Mouse (Mus musculus) heart, embryonic 16.5 days (tissue): ENCODE results near the gene Zfp865. TPM values are rescaled to one million over a fixed set of nuclear protein-coding genes. Genes with fewer than 3 reads are reported as not detected.
A peak's percentile ranks its signal among the peaks of the same experiment; 100 is the strongest.

Source experiments
- ATAC-seq: fragments of 200-750 bp; cut with Nextera tagmentation; replicated peaks from 2 replicates; pipeline ENCODE4 v1.8.0; 2017; ENCODE audit warnings: moderate number of reproducible peaks; ENCODE audit not compliant: insufficient read depth, low FRiP score; ENCODE audit errors: extremely low read depth
- H3K27ac ChIP-seq: fragments of 300-500 bp; sonication (generic); 2 replicates; pipeline ENCODE4 v1.5.1; 2014; ENCODE audit warnings: mild to moderate bottlenecking, low read length, control low read depth, moderate library complexity
- H3K27me3 ChIP-seq: fragments of 300-500 bp; sonication (generic); 2 replicates; pipeline ENCODE4 v1.6.1; 2014; ENCODE audit warnings: low read length, mixed read lengths; ENCODE audit not compliant: control insufficient read depth, insufficient read depth
- H3K36me3 ChIP-seq: fragments of 300-500 bp; sonication (generic); 2 replicates; pipeline ENCODE4 v1.6.1; 2014; ENCODE audit not compliant: control insufficient read depth, insufficient read depth
- H3K4me1 ChIP-seq: fragments of 300-500 bp; sonication (generic); 2 replicates; pipeline ENCODE4 v1.6.1; 2014; ENCODE audit warnings: low read length, mixed read lengths; ENCODE audit not compliant: control insufficient read depth, insufficient read depth
- H3K4me2 ChIP-seq: fragments of 300-500 bp; sonication (generic); 2 replicates; pipeline ENCODE4 v1.6.1; 2014; ENCODE audit warnings: low read depth, mild to moderate bottlenecking, control low read depth, low read length
- H3K4me3 ChIP-seq: fragments of 300-500 bp; sonication (generic); 2 replicates; pipeline ENCODE4 v1.5.1; 2014; ENCODE audit warnings: mild to moderate bottlenecking, control low read depth, low read length
- H3K9ac ChIP-seq: fragments of 300-500 bp; sonication (generic); 2 replicates; pipeline ENCODE4 v1.6.1; 2014; ENCODE audit warnings: low read length, control low read depth
- H3K9me3 ChIP-seq: fragments of 300-500 bp; sonication (generic); replicated peaks from 2 replicates; pipeline ENCODE4 v1.6.1; 2016; ENCODE audit warnings: low read length; ENCODE audit not compliant: control insufficient read depth
- WGBS: fragments of 180-500 bp; shearing (Covaris S2); extraction: QIAGEN DNeasy Blood & Tissue Kit; methylation state at CpG from one replicate; pipeline ENCODE4 v1.1.7; 2014; 5-methylcytosine and 5-hydroxymethylcytosine counted together
- polyA plus RNA-seq: library from polyadenylated mRNA; unstranded; fragments of >200 nt; fragmentation: Nextera tagmentation; extraction: Ambion mirVana; gene quantifications from 2 replicates; pipeline ENCODE4 v1.2.1, GENCODE M21; 2015

Zfp865 gene
- polyA plus RNA-seq, 1 experiment from 2014 or later, result 3.9 TPM

DNA sequence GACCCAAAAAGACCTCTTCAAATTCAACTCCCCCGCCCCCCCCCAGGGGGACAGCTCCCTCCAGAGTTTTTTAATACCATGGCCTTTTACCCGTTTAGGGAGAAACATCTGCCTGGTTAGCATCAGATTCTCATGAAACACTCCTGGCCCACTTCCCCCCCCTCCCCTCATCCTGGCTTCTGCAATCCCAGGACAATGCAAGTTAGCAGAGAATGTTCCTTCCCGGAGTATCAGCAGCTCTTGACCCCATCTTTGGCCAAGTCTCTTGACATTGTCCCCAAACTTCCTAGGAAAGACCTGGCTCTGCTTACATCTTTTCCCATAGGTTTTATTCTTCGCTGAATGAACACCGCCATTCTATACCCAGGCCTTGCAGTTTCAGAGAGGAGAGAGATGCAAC lies 1.0 kb downstream of the Zfp865 start:
- Histone ChIP-seq H3K27ac (peak overlapping the region; percentile 97), H3K36me3 (peaks cover 16% of the 10 kb centered on the region), H3K9me3 (0 out of 2 replicates have a peak, but pooled peaks cover 2% of the 10 kb centered on the region), H3K4me3 (peak overlapping the region; percentile 81), H3K4me2 (peak overlapping the region; percentile 87), H3K4me1 (peaks cover 13% of the 10 kb centered on the region), H3K27me3 (no peaks in the 10 kb centered on the region), H3K9ac (peak overlapping the region; percentile 96)
- ATAC-seq, result no peak
- 48% methylated on average over 5 of the region's 5 CpGs for WGBS

GRCm38 (mm10) chr7:5029543-5029942 lies 9.4 kb downstream of the Zfp865 start:
- WGBS, result 91% methylated on average over 22 of the region's 22 CpGs
- Histone ChIP-seq H3K36me3 (peaks cover 65% of the 10 kb centered on the region), H3K27ac (no peak overlapping the region), H3K4me1 (no peaks in the 10 kb centered on the region), H3K4me3 (no peak overlapping the region), H3K9ac (no peak overlapping the region), H3K27me3 (no peaks in the 10 kb centered on the region), H3K9me3 (peaks cover 33% of the 10 kb centered on the region), H3K4me2 (no peak overlapping the region)
- no peak; the same call in 1 of the 2 replicates for ATAC-seq

GRCm38 (mm10) chr7:5029946-5030345 lies 9.8 kb downstream of the Zfp865 start:
- Histone ChIP-seq H3K9ac (no peak overlapping the region), H3K27me3 (no peaks in the 10 kb centered on the region), H3K4me3 (no peak overlapping the region), H3K9me3 (peaks cover 33% of the 10 kb centered on the region), H3K4me1 (no peaks in the 10 kb centered on the region), H3K36me3 (peaks cover 69% of the 10 kb centered on the region), H3K4me2 (no peak overlapping the region), H3K27ac (no peak overlapping the region)
- 91% methylated on average over 21 of the region's 21 CpGs for WGBS
- ATAC-seq, result no peak

DNA sequence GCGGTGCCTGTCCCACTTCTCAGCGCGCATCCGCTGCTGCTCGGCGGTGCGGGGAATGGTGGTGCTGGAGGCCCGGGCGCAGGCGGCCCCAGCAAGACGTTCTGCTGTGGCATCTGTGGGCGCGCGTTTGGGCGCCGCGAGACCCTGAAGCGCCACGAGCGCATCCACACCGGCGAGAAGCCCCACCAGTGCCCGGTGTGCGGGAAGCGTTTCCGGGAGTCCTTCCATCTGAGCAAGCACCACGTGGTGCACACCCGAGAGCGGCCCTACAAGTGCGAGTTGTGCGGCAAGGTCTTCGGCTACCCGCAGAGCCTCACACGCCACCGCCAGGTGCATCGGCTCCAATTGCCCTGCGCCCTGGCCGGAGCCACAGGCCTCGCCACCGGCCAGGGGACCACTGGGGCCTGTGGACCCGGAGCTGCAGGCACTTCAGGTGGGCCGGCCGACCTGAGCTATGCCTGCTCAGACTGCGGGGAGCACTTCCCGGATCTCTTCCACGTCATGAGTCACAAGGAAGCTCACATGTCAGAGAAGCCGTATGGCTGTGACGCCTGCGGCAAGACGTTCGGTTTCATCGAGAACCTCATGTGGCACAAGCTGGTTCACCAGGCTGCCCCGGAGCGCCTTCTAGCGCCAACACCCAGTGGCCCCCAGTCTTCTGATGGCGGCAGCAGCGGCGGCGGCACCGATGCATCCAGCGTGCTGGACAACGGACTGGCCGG lies 10.5 kb downstream of the Zfp865 start:
- Histone ChIP-seq H3K4me2 (no peak overlapping the region), H3K27me3 (no peaks in the 10 kb centered on the region), H3K27ac (no peak overlapping the region), H3K4me3 (no peak overlapping the region), H3K9me3 (peaks cover 33% of the 10 kb centered on the region), H3K9ac (no peak overlapping the region), H3K4me1 (no peaks in the 10 kb centered on the region), H3K36me3 (peaks cover 76% of the 10 kb centered on the region)
- no peak for ATAC-seq
- 85% methylated on average over 63 of the region's 63 CpGs for WGBS

- H3K36me3 ChIP-seq, result peaks cover 77% of the 10 kb centered on the region
- no peak overlapping the region for H3K4me3 ChIP-seq
- no peaks in the 10 kb centered on the region for H3K4me1 ChIP-seq
- WGBS, result 82% methylated on average over 46 of the region's 46 CpGs
- H3K27ac ChIP-seq, result no peak overlapping the region
- peaks cover 33% of the 10 kb centered on the region for H3K9me3 ChIP-seq
- H3K9ac ChIP-seq, result no peak overlapping the region
- no peak overlapping the region for H3K4me2 ChIP-seq
- ATAC-seq, result no peak
- no peaks in the 10 kb centered on the region for H3K27me3 ChIP-seq
Measured at GRCm38 (mm10) chr7:5031496-5031895, 11.3 kb downstream of the Zfp865 start.

DNA sequence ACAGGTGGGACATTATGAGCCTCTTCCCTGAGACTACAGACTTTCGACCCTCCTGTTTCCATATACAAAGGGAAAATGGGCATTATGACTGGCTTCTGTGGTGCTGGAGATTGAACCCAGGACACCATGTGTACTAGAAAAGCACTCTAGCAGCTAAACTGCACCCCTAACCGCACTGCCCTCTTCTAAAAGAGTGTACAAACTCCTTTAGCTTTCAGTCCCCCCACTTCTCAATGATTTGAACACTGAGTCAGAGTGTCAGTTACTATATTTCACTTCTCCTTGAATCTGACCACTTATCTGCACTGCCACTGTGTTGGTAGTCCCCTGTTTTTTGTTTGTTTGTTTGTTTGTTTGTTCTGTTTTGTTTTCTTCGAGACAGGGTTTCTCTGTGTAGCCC lies 13.6 kb downstream of the Zfp865 start, which contains the start of gene 4632433K11Rik:
Gene 4632433K11Rik, plus strand, starts transcription at position 301 of the 400 bp plus-strand sequence.
- Histone ChIP-seq H3K9ac (no peak within 1 kb of the TSS), H3K36me3 (peaks cover 70% of the 10 kb centered on the region), H3K27ac (no peak within 1 kb of the TSS), H3K4me2 (no peak within 1 kb of the TSS), H3K9me3 (peaks cover 33% of the 10 kb centered on the region), H3K27me3 (no peaks in the 10 kb centered on the region), H3K4me3 (no peak within 1 kb of the TSS), H3K4me1 (peaks cover 9% of the 10 kb centered on the region)
- no peak for ATAC-seq
- WGBS, result 84% methylated on average over 3 of the region's 3 CpGs

- Histone ChIP-seq H3K9me3 (peaks cover 16% of the 10 kb centered on the region), H3K4me3 (no peak overlapping the region), H3K9ac (no peak overlapping the region), H3K4me1 (peaks cover 9% of the 10 kb centered on the region), H3K27ac (no peak overlapping the region), H3K27me3 (no peaks in the 10 kb centered on the region), H3K4me2 (no peak overlapping the region), H3K36me3 (peaks cover 53% of the 10 kb centered on the region)
- 96% methylated on average over 17 of the region's 17 CpGs for WGBS
- no peak for ATAC-seq
Measured at GRCm38 (mm10) chr7:5035628-5036027, 15.5 kb downstream of the Zfp865 start.

- peaks cover 10% of the 10 kb centered on the region for H3K9me3 ChIP-seq
- peaks cover 9% of the 10 kb centered on the region for H3K4me1 ChIP-seq
- no peaks in the 10 kb centered on the region for H3K27me3 ChIP-seq
- H3K4me3 ChIP-seq, result no peak overlapping the region
- peaks cover 50% of the 10 kb centered on the region for H3K36me3 ChIP-seq
- H3K9ac ChIP-seq, result no peak overlapping the region
- H3K27ac ChIP-seq, result no peak overlapping the region
- H3K4me2 ChIP-seq, result no peak overlapping the region
- WGBS, result 89% methylated on average over 9 of the region's 9 CpGs
- ATAC-seq, result no peak
Measured at GRCm38 (mm10) chr7:5036136-5036535, 16.0 kb downstream of the Zfp865 start.

GRCm38 (mm10) chr7:5037026-5037425 lies 16.9 kb downstream of the Zfp865 start:
- no peak overlapping the region for H3K4me3 ChIP-seq
- H3K4me2 ChIP-seq, result no peak overlapping the region
- peaks cover 9% of the 10 kb centered on the region for H3K4me1 ChIP-seq
- H3K36me3 ChIP-seq, result peaks cover 41% of the 10 kb centered on the region
- 89% methylated on average over 7 of the region's 7 CpGs for whole genome bisulfite sequencing
- no peak for ATAC-seq
- H3K27me3 ChIP-seq, result no peaks in the 10 kb centered on the region
- H3K27ac ChIP-seq, result no peak overlapping the region; the same call in 1 of the 2 replicates
- peaks cover 2% of the 10 kb centered on the region for H3K9me3 ChIP-seq
- H3K9ac ChIP-seq, result no peak overlapping the region; the same call in 1 of the 2 replicates
